Mouse (Mus musculus) adrenal gland, adult (tissue): Measurements from ENCODE around the gene Msi2.

Experiments
- DNase-seq, 2 experiments: peaks; one replicate each; pipeline ENCODE4 v3.0.0; 2022 to 2023; ENCODE audit warnings: low spot score in 1 of 2; ENCODE audit not compliant: inconsistent age in 2 of 2

The Msi2 gene

DNA sequence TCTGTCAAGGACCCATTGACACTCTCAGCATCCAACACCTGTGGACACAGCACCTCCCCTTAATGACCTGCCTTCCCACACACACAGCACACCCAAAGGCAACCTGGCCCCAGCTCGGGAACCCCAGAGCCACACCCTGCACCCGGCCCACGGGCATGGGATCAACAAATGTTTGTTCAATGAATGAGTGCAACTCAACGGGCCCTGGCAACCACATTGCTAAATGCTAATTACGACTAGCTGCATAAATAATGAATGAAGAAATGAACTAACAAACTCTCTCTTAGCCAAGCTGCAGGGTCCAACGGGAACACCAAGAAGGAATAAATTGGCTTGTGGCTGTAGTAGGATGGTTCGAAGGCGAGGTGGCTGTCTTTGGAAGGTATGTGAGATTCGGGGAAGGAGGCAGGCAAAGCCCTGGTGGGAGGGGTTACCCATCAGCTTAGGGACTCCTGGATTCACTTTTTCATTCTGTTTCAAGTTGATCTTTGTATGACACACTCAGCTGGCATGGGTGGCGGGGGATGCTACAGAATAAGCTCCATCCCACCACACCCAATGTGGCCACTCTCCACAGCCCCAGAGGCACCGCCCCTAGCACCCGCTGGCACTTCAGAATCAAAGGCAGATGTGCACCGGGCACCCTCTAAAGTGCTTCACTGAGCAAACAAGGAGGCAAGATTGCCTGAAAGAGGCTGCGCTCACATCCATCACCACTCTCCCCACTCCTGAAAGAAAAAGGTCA is 35.1 kb downstream of the Msi2 start:
- DNase-seq = no peak

DNA sequence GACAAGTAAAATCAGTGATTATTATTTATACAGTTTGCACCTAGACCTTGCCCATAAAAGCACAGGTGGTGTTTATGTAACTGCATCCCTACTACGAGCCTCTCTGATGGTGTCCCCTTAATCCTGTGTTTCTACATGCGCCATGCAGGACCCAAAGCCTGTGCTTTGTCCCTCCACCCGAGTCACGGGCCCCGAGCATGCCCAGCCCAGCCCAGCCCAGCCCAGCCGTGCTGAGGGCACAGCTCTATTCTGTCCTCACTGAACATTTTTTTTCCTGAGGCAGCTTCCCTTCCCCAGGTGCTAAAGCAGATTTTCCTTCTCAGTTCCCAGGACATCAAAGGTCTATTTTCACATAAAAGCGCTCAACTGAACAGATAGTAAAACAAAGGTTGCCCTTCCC is 41.0 kb downstream of the Msi2 start:
- DNase-seq = no peak

DNA sequence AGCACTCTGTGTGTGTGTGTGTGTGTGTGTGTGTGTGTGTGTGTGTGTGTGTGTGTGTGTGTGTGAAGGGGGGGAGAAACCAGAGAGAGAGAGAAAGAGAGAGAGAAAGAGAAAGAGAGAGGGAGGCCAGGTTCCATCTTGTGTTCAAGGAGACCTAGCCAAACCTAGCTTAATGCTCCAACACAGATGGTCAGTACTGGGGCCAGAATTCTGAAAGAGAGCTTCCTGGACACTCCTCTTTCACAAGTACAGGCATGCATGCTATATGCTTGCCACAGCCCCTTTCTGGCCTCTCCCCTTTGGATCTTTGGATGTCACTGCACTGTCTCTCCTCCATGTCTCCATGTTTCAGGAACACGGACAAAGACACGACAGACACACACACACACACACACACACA is 41.7 kb downstream of the Msi2 start:
- DNase-seq = no peak

DNA sequence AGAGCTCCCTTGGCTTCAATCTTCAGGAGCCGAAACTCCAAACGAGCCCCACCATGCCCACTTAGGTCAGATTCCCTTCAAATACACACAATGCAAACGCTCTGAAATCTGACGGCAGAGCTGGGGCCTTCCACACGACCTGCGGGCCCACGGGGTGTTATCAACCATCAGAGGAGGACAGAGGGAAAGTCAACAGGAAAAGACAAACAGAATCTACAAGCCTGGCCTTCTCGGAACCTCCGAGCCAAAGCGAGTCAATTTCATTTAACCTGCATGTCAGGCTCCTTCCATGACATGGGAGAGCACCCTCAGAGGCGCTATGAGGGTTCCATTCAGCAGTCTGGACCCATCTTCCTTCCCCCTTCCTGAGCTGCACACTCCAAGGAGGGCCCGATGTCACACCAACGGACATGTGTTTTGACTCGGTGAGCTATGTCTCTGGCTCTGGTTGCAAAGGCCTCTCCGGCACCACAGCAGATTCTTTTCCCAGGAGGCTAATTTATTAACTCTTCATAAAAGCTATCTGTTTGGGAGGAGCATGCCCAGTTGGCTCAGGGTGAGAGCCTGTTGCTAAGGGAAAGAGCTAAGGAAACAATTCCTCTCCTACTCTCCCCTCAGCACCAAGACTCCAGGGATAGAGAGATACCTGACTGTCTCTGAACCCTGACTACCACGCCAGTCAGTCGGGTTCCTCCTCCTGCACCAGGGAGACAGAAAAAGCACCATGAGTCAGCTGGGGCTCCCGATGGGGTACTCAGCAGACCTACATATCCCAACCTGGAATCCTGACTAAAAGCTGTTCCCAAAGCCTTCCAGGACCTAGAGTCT is 42.6 kb downstream of the Msi2 start:
- DNase-seq = peak; percentile 40 to 72

DNA sequence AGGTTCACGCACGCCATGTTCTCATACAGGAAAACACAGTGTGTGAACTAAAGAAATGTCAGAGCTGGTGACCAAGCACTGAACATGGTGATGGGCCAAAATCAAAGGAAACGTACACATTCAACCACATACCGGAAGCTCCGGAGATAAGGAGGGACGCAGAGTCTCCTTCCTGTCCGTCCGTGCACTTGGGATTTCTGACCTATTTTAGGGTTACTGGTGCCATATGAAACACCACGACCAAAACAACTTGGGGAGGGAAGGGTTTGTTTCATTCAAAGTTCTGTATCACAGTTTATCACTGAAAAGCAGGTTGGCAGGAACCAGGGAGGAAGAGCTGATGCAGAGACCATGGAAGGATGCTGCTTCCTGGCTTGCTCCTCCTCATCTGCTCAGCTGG is 44.2 kb downstream of the Msi2 start:
- DNase-seq = no peak

DNA sequence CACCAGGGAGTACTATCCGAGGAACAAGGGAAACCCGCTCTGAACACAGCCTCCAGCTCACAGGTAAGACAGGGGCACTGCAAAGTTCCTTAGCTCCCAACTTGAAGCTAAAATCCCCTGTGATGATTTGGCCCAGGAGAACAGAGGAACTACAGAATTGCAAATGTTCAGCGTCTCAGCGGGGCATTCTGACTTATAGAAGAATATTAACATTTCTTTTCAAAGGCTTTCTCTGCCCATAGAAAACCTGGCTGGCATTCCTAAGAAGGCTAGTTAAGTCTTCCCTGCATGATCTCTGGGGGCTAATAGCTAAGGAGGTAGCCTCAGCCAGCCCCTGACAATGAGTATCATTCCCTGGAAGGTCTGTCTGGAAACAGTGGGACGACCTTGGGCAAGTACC is 47.4 kb downstream of the Msi2 start:
- no peak for DNase-seq

DNA sequence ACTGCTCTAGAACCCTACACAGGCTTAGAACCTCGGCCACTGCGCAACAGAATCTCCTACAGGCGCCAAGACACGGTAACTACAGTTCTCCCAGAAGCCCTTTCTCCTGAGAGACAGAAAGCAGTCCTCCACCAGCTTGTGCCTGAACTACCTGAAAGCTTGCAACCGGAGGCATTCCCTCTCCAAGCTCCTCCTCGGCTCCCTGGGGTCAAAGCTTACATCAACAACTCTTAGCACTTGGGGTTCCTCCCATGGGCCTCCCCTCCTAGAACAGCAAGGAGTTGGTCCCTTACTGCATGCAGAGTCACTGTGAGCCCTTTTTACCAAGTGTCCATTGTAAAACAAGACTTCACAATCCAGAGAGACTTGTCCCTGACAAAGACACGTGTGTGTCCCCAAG is 49.2 kb downstream of the Msi2 start:
- no peak for DNase-seq

DNA sequence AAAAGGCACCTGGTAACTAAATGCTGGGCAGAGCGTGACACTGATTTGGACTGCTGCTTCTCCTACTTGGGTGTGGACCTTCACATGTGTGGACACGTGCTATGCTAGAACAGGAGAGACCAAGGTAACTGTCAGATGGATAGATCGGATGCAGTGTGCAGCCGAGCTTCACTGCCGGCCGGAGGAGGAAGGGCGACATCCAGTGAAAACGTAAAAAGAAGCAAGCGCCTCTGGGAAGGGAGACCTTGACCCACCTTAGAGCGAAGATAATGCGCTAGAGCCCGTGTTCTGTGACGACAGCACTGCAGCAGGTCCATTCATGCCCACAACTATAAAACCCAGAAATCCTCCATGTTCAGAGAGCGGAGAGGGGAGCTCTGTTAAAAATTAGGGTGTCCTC is 50.0 kb downstream of the Msi2 start:
- DNase-seq = peak; percentile 58 to 75

DNA sequence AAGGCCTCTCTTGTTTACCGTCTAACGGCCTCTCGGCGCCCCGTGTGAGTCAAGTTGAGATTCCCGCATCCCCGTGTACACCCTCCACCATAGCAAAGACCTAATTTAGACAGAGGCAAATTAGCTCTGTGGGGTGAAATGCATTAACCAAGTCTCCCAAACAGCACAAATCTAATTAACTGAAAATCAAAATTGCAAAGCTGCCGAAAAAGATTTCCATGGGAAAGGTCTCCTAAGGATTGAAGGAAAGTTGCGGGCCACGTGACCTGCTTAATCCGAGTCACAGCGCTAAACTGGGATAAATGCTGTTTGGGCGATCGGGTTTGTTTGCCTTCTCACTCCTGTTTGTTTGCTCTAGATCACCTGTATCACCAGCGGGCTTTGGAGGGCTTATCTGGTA is 52.5 kb downstream of the Msi2 start:
- no peak for DNase-seq

DNA sequence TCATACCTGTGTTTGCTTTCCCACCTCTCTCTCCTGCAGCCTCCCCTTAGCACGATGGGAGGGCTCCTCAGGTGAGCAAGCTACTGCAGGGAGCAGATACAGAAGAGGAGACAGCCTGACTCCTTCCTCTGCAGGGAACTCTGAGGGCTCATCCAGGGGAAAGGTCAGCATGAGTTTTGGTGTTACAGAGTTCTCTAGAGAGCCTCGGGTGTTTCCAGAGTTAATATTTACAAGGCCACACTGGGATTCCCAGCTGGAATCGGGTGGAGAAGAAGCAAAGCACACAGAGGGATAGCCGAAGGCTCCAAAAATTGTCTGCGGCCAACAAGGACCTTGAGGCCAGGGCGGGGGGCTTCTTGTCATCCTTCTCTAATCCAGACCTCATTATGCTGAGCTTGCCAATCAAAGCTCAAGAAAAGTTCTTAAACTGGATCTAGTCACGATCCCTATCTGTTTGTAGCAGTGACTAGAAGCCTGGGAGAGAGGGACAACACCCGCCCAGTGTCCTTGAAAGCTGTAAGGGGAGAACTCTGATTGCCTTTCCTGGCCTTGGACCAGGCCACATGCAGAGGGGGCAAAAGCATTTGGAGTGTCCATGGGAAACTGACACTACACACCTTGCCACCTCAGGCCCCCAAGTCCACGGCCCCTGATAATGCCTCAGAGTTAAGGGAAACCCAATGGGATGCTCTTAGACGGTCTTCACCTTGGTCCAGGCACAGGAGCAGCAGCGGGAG is 56.7 kb downstream of the Msi2 start:
- DNase-seq = peak; percentile 79 to 86

DNA sequence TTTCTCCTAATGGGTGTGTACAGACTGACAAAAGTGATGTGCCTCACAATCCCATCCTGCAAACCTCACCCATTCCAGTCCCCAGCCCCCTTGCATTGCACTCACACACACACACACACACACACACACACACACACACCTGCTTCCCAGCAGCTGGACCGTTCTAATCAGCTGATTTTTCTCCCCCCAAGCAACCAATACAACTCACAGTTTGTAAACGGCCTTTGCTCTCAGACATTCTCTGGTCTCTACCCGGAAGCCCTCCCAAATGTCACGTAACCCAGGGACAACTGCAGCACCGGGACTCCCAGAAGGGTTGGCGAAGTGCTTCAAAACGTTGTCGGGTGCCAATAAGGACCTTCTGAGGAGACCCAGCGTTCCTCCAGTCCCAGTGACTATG is 57.9 kb downstream of the Msi2 start:
- peak in 1 of 2 experiments; percentile 45 for DNase-seq

DNA sequence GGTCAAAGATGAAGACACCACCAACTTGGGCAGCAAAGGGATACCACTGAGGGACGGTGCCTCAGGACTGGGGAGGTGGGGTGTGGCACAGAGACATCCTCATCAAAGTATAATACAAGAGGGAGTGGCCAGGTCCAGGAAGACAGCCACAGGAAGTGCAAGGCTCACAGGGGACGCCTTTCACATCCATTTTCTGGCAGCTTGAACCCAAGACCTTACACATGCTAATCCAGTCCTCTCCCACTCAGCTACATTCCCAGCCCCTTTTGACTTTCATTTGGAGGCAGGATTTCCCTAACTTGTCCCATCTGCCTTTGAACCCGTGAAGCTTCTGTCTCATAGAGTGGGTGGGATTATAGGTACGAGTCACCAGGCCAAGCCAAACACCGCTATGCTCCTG is 59.4 kb downstream of the Msi2 start:
- DNase-seq = no peak

DNA sequence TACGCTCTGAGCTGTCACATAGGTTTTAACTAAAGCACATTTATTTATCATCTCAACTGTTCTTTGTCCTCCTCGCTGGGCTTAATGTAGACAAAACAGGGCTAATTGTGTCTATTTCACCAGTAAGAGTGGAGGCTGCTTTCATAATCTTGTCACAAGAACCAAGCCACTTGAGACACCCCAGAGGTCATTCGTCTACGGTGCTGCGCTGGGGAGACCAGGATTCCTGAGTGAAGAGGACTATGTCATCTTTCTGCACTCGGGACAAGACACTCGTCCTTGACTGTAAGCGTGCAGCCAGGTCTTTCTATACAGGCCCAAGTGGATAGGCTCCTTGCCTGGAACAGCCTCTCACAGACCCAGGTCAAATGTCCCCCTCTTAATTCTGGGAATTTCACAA is 62.5 kb downstream of the Msi2 start:
- DNase-seq = peak in 1 of 2 experiments; percentile 74

DNA sequence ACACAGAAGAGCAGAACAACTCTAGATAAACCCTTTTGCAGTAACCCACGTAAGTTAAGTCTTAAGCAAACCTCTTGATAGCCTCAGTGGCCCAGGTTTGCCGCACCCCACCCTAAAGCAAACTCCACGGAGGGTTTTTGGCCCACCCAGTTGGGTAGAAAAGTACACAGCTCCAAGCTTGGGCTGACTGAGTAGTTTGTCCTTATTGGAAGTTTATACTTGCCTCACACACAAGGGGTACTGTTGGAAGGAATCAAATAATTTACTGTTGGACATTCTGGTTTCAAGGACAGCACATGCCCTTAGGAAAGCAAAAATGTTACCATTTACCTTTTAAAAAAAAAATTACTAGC is 63.1 kb downstream of the Msi2 start:
- no peak for DNase-seq

DNA sequence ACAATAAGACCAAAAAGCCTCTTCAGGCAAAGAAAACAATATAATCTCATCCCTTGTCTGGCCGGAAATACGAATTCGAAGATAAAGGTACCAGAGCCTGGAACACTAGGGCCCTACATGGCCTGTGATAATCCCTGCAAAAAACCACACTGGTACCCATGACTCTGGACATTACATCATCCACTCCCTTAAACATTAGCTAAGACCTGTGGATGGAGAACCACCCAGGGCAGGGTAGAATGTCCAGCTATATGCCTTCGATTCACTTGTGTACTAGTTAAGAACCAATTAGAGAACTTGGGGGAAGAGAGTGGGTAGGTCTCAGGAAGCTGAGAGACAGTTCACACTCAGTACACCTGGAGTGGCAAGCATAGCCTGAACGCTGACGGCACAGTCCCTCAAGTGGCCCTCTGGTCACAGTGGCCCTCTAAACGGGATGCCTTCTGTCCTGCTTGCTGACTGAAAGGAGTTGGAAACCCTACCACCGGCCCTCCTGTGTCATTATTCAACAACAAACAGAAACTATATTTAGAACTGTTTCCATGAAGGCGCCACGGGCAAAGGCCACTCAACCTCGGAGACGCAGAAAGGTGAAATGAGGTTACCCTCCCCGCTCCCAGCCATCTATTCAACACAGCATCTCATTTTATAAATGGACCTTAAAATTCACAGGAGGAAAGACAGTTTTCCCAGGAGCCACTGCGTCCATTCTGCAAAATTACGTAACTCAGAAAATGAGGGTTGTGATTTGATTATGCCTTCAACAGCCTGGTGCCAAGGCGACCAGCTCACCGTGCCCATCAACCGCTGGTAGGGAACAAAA is 63.7 kb downstream of the Msi2 start:
- DNase-seq = peak; percentile 53 to 86

DNA sequence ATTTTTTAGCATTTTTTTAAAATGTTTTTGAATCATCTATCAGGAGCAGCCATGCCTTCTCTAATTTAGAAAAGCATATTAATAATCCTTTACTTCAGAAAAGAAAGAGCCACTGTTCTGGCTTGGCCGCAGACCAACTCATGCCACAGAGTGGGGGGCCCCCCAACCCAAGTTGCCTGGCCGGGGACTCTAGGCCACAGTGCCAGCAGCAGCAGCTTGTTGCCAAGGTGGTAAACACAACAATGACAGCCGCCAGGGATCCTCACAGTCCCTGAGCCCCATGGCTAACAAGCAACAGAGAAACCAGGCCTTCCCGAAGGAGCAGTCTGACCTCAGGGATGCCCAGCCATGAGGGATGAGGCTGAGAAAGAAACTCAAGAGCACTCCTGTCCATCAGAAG is 68.0 kb downstream of the Msi2 start:
- DNase-seq = no peak

DNA sequence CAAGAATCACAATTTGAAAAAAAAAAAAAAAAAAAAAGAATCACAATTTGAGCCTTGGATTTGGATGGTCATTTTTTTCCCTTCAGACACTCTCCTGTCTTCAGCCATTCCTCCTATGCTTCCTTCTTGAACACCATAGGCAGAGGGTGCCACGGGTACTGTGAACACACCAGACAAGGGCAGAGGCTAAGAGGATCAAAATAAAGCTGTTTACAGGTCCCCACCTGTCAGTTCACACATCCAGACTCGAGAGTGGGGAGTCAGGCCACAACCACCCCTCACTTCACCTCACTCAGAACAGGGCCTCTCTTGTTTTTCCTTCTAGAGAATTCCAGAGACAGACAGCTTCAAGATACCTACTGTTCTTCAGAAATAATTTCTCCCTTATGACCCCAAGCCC is 69.3 kb downstream of the Msi2 start:
- no peak for DNase-seq

DNA sequence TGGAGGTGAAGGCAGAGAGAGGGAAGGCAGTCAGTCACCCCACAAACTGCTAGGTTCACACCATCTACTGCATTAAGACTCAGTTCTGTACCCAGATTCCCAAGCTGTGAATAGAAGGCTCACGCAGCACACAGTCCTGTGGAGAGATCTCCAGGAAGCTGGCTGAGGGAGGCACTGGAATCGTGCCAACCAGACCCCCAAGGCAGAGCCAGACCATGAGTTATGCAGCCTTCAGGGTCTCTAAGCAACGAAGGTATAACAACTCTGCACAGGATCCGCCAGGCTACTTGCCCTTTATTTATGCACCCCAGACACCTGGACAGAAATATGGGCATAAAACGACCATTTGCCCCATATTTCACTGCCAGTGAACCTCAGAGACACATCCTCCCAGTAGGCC is 69.9 kb downstream of the Msi2 start:
- no peak for DNase-seq

DNA sequence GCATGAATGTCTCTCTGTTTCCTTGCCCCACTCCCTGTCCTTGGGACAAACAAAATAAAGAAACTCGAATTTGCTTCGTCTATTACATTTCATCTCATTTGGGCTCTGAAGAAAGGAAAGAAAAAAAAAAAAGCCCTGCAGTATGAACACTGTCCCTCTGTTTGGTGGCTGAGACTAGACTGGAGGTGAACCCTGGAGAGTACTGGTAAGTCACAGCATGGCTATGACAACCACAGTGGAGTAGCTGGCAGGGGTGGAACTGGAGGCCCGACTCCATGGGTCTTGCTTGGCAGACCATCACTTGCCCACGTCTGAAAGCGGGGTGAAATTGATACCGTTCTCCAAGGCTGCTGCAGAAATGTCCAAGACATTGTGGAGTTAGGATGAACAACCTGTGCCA is 71.8 kb downstream of the Msi2 start:
- no peak for DNase-seq

DNA sequence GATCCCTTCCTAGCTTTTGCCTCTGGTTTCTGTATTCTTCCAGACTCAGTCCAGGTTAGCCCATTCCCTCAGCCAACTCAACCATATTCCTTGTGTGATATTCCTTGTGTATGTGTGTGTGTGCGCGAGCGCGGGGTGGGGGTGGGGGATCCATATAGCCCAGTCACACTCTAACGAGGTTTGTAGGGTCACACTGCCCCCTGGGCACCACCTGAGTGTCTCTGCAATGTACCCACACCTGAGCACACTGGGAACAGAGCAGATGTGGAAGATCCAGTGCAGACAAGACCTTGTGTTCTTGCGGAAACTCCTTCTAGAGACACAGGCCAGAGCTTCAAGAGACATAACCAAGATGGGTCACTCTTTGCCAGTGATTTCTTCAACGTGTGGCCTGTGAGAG is 72.5 kb downstream of the Msi2 start:
- DNase-seq = no peak

DNA sequence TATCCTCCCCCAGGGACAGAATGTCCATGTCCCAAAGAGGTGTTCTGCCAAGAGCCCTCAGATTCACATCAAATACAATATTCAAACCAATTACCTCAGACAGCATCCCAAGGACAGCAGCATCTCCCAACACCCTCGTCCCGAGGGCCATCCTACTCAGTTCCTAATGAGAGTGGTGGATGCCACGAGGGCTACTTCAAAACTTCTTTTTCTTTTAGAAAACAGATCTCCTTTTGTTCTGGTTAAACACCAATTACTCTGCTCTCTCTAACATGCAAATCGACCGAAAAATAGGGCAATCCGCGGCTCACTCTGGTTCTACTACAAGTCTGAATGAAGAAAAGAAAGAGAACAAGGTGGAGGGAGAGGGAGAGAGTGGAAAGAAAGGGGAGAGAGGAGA is 73.6 kb downstream of the Msi2 start:
- DNase-seq = no peak
